Mouse (Mus musculus): ENCODE measurements around the gene Kcnk18.

DNA sequence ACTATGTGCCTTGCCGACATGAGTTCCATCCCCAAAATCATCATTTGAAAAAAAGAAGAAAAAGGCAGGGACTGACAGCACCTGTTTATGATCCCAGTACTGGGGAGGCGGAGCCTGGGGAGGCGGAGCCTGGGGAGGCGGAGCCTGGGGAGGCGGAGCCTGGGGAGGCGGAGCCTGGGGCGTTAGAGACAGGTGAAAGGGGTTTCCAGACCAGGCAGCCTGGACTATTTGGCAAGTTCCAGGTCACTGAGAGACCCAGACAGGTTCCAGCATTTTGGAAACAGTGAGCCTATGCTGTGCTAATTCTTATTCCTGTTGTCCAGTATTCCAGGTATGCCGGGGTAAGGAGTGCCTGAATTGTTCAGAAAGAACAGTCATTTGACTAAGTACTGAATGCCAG is at the start of gene Kcnk18:
- TF ChIP-seq CTCF (IDR thresholded peaks at IDR 0.05; ENCODE audit: insufficient read depth, low read depth, low read length) (no peak), POLR2A (IDR thresholded peaks at IDR 0.05; ENCODE audit: insufficient read depth, low read depth, low read length) (no peak)

Data from olfactory bulb, adult 2 months (tissue).